Mouse (Mus musculus) CH12.LX (cell line): ENCODE data around the gene Bcl2l14. TPM values are rescaled to one million over a fixed set of nuclear protein-coding genes. Genes with fewer than 3 reads are reported as not detected.

Source experiments
- DNase-seq: peaks from one replicate; pipeline ENCODE4 v3.0.0-alpha.2; 2013; ENCODE audit errors: extremely low read depth
- H3K27ac ChIP-seq: 2 replicates; pipeline ENCODE4 v1.5.1; 2012; ENCODE audit warnings: low read depth, mild to moderate bottlenecking, control low read depth, moderate library complexity; ENCODE audit not compliant: insufficient read depth
- H3K27me3 ChIP-seq: replicated peaks from 2 replicates; pipeline ENCODE3; 2012; ENCODE audit warnings: inconsistent platforms
- H3K36me3 ChIP-seq, 2 experiments: replicated peaks in 1 of 2; 2 replicates each; pipeline versions ENCODE3 to v1.6.1; 2012; ENCODE audit warnings: inconsistent platforms in 1 of 2, low read length in 1 of 2, mild to moderate bottlenecking in 1 of 2, mixed read lengths in 1 of 2, moderate library complexity in 1 of 2; ENCODE audit not compliant: control insufficient read depth in 1 of 2, insufficient read depth in 1 of 2
- H3K4me1 ChIP-seq, 2 experiments: 2 replicates each; pipeline ENCODE4 v1.6.1; 2012; ENCODE audit warnings: inconsistent platforms in 1 of 2, moderate library complexity in 1 of 2; ENCODE audit not compliant: insufficient read depth in 2 of 2, control insufficient read depth in 1 of 2
- H3K4me2 ChIP-seq: 2 replicates; pipeline ENCODE4 v1.6.1; 2012; ENCODE audit warnings: low read depth, mild to moderate bottlenecking, control low read depth; ENCODE audit not compliant: poor library complexity, insufficient read depth, severe bottlenecking
- H3K4me3 ChIP-seq, 3 experiments: fragments of 150-350 bp in 1 of 3; sonication (generic) in 1 of 3; replicated peaks in 1 of 3; 2 replicates each; pipeline versions ENCODE3 to v1.5.1; 2011 to 2012; ENCODE audit warnings: low read depth in 2 of 3, low read length in 2 of 3, mild to moderate bottlenecking in 2 of 3, moderate library complexity in 2 of 3, control low read depth in 1 of 3, improper control_type of control experiment in 1 of 3, inconsistent platforms in 1 of 3, mixed read lengths in 1 of 3; ENCODE audit not compliant: poor library complexity in 1 of 3
- H3K79me2 ChIP-seq: replicated peaks from 2 replicates; pipeline ENCODE4 v1.6.1; 2012; ENCODE audit warnings: mild to moderate bottlenecking, moderate library complexity; ENCODE audit not compliant: control insufficient read depth, poor library complexity, insufficient read depth, severe bottlenecking; ENCODE audit errors: extremely low read depth
- H3K9ac ChIP-seq: 2 replicates; pipeline ENCODE4 v1.6.1; 2012; ENCODE audit warnings: low read depth, mild to moderate bottlenecking, control low read depth, moderate library complexity; ENCODE audit not compliant: insufficient read depth
- H3K9me3 ChIP-seq: replicated peaks from 2 replicates; pipeline ENCODE3; 2012; ENCODE audit warnings: low read length, inconsistent platforms, mixed read lengths
- CTCF ChIP-seq, 2 experiments: IDR thresholded peaks in 1 of 2; conservative IDR thresholded peaks in 1 of 2; 2 replicates each; pipeline ENCODE4 v1.5.1; 2011 to 2012; ENCODE audit warnings: low read depth in 2 of 2, low read length in 2 of 2, improper control_type of control experiment in 1 of 2, inconsistent platforms in 1 of 2, mild to moderate bottlenecking in 1 of 2, moderate library complexity in 1 of 2
- HCFC1 ChIP-seq: IDR thresholded peaks from 2 replicates; pipeline ENCODE4 v1.6.1; 2012; ENCODE audit warnings: low read depth, mild to moderate bottlenecking, inconsistent platforms, low read length, improper control_type of control experiment
- KAT2A ChIP-seq: IDR thresholded peaks from 2 replicates; pipeline ENCODE4 v1.6.1; 2012; ENCODE audit warnings: low read length, improper control_type of control experiment, inconsistent platforms; ENCODE audit not compliant: insufficient replicate concordance
- MYC ChIP-seq: IDR thresholded peaks from 2 replicates; pipeline ENCODE4 v1.6.1; 2011; ENCODE audit warnings: low read depth, mild to moderate bottlenecking, improper control_type of control experiment, low read length
- NELFE ChIP-seq: IDR thresholded peaks from 2 replicates; pipeline ENCODE4 v1.6.1; 2011; ENCODE audit warnings: low read depth, low read length, improper control_type of control experiment
- POLR2AphosphoS2 ChIP-seq: IDR thresholded peaks from 2 replicates; pipeline ENCODE4 v1.6.1; 2011; ENCODE audit warnings: low read depth, low read length, improper control_type of control experiment
- SIN3A ChIP-seq: IDR thresholded peaks from 2 replicates; pipeline ENCODE4 v1.6.1; 2012; ENCODE audit warnings: low read length, improper control_type of control experiment, inconsistent platforms
- SMC3 ChIP-seq: IDR thresholded peaks from 2 replicates; pipeline ENCODE4 v1.6.1; 2011; ENCODE audit warnings: low read depth, low read length, improper control_type of control experiment
- TCF12 ChIP-seq: IDR thresholded peaks from 2 replicates; pipeline ENCODE4 v1.6.1; 2014; ENCODE audit warnings: low read depth, mild to moderate bottlenecking, inconsistent platforms, low read length, improper control_type of control experiment
- USF1 ChIP-seq: IDR thresholded peaks from 2 replicates; pipeline ENCODE4 v1.6.1; 2014; ENCODE audit warnings: low read depth, mild to moderate bottlenecking, inconsistent platforms, low read length, improper control_type of control experiment
- USF2 ChIP-seq: conservative IDR thresholded peaks from 2 replicates; pipeline ENCODE4 v1.6.1; 2011; ENCODE audit warnings: low read depth, low read length, improper control_type of control experiment
- ZKSCAN1 ChIP-seq: IDR thresholded peaks from 2 replicates; pipeline ENCODE4 v1.6.1; 2012; ENCODE audit warnings: low read depth, inconsistent platforms, low read length, improper control_type of control experiment, borderline replicate concordance
- dilution Hi-C: fragments of 300-500 bp; cut with MboI; formaldehyde crosslinking; loops from 2 replicates; pipeline ENCODE4 v1.14.3; 2020; ENCODE audit warnings: low sequenced_read_pairs; ENCODE audit not compliant: extremely low pct_unique_long_range_greater_than_20kb, extremely low pct_ligation_motif_present
- in situ Hi-C: fragments of 300-500 bp; cut with MboI; formaldehyde crosslinking; loops from 3 replicates; pipeline ENCODE4 v1.14.3; 2019; ENCODE audit warnings: low sequenced_read_pairs, low pct_ligation_motif_present, low pct_unique_long_range_greater_than_20kb, mixed read lengths
- polyA plus RNA-seq: library from polyadenylated mRNA; unstranded; fragments of >175 nt; gene quantifications from 2 replicates; pipeline ENCODE4 v1.2.1, GENCODE M21; 2012; ENCODE audit warnings: low read depth; ENCODE audit not compliant: insufficient read length
- total RNA-seq, 2 experiments: library from RNA; depleted of rRNA; stranded (reverse); fragments of 300-350 nt in 1 of 2; fragments of >200 nt in 1 of 2; gene quantifications; 2 replicates each; pipeline ENCODE4 v1.2.3; 2012 to 2014

Gene Bcl2l14
- total and polyA plus RNA-seq, 3 experiments, result 0.93 to 4.4 (median 3.0) TPM

- dilution Hi-C loops (no loop called here), in situ Hi-C loops (loop anchor here (10.0 kb wide), 1 partner anchor 417 kb away; no protein-coding TSS in a partner anchor)
- TF ChIP-seq USF1 (no peak), HCFC1 (no peak), USF2 (no peak)
These were observed 14.7 kb upstream of the Bcl2l14 start for GRCm38 (mm10) chr6:134381462-134381861.

GRCm38 (mm10) chr6:134385931-134386330 lies 10.2 kb upstream of the Bcl2l14 start:
- DNase-seq, result no peak
- no peak overlapping the region for H3K4me2 ChIP-seq
- H3K27ac ChIP-seq, result no peak overlapping the region
- no peaks in the 10 kb centered on the region for H3K27me3 ChIP-seq
- no peaks in the 10 kb centered on the region for H3K4me1 ChIP-seq
- no peaks in the 10 kb centered on the region for H3K36me3 ChIP-seq
- no peaks in the 10 kb centered on the region for H3K79me2 ChIP-seq
- no peak overlapping the region for H3K9ac ChIP-seq
- TF ChIP-seq KAT2A (no peak), POLR2AphosphoS2 (no peak), NELFE (no peak), ZKSCAN1 (no peak), USF2 (no peak), CTCF (conservative IDR thresholded peaks at IDR 0.05 in 1 of 2, IDR thresholded peaks at IDR 0.05 in 1 of 2; ENCODE audit: low read depth in 2 of 2, low read length in 2 of 2) (no peak), SMC3 (no peak)
- dilution Hi-C loops (no loop called here), in situ Hi-C loops (loop anchor here (10.0 kb wide), 1 partner anchor 421 kb away; no protein-coding TSS in a partner anchor)
- H3K4me3 ChIP-seq, result no peak overlapping the region
- no peaks in the 10 kb centered on the region for H3K9me3 ChIP-seq

More at GRCm38 (mm10) chr6:134381462-134381861, 14.7 kb upstream of the Bcl2l14 start:
- Histone ChIP-seq H3K4me2 (no peak overlapping the region), H3K4me3 (no peak overlapping the region), H3K9me3 (peaks cover 7% of the 10 kb centered on the region), H3K36me3 (no peaks in the 10 kb centered on the region), H3K79me2 (no peaks in the 10 kb centered on the region), H3K27ac (no peak overlapping the region), H3K9ac (no peak overlapping the region), H3K27me3 (no peaks in the 10 kb centered on the region), H3K4me1 (peaks cover 4 to 8% of the 10 kb centered on the region in 2 experiments)
- DNase-seq, result no peak

- Histone ChIP-seq H3K4me2 (no peak overlapping the region), H3K27me3 (no peaks in the 10 kb centered on the region), H3K27ac (no peak overlapping the region), H3K9ac (no peak overlapping the region), H3K4me1 (no peaks in the 10 kb centered on the region), H3K36me3 (no peaks in the 10 kb centered on the region), H3K4me3 (no peak overlapping the region), H3K9me3 (no peaks in the 10 kb centered on the region)
- in situ Hi-C loops, result loop anchor here (10.0 kb wide), 1 partner anchor 423 kb away; no protein-coding TSS in a partner anchor
- TF ChIP-seq ZKSCAN1 (no peak), TCF12 (no peak), SIN3A (no peak), MYC (no peak)
- TF ChIP-seq, all 38 proteins: peak for 0
- dilution Hi-C loops, result no loop called here
- H3K79me2 ChIP-seq, result no peaks in the 10 kb centered on the region
- DNase-seq, result no peak
These were observed 8.7 kb upstream of the Bcl2l14 start for GRCm38 (mm10) chr6:134387396-134387795.
